Mouse (Mus musculus) stomach, embryonic 16.5 days (tissue): ENCODE measurements around the gene Rhoj. TPM values are rescaled to one million over a fixed set of nuclear protein-coding genes. Genes with fewer than 3 reads are reported as not detected.

Experiments used
- ATAC-seq: fragments of 200-750 bp; cut with Nextera tagmentation; 2 replicates; pipeline ENCODE4 v1.8.0; 2017; ENCODE audit warnings: moderate number of reproducible peaks, moderate TSS enrichment; ENCODE audit not compliant: insufficient read depth, low FRiP score
- H3K27ac ChIP-seq: fragments of 300-500 bp; sonication (generic); 2 replicates; pipeline ENCODE4 v1.5.1; 2014; ENCODE audit warnings: low read length
- H3K27me3 ChIP-seq: fragments of 300-500 bp; sonication (generic); 2 replicates; pipeline ENCODE4 v1.6.1; 2014; ENCODE audit warnings: low read length, control low read depth, mixed read lengths; ENCODE audit not compliant: control insufficient read depth, insufficient read depth
- H3K36me3 ChIP-seq: fragments of 300-500 bp; sonication (generic); 2 replicates; pipeline ENCODE4 v1.6.1; 2014; ENCODE audit warnings: low read length; ENCODE audit not compliant: control insufficient read depth, insufficient read depth
- H3K4me1 ChIP-seq: fragments of 300-500 bp; sonication (generic); 2 replicates; pipeline ENCODE4 v1.6.1; 2014; ENCODE audit warnings: low read length, control low read depth, mixed read lengths; ENCODE audit not compliant: control insufficient read depth, insufficient read depth
- H3K4me2 ChIP-seq: fragments of 300-500 bp; sonication (generic); 2 replicates; pipeline ENCODE4 v1.6.1; 2014; ENCODE audit warnings: low read depth, low read length, mixed read lengths
- H3K4me3 ChIP-seq: fragments of 300-500 bp; sonication (generic); replicated peaks from 2 replicates; pipeline ENCODE4 v1.5.1; 2014; ENCODE audit warnings: mild to moderate bottlenecking, low read length
- H3K9ac ChIP-seq: fragments of 300-500 bp; sonication (generic); 2 replicates; pipeline ENCODE4 v1.6.1; 2014; ENCODE audit warnings: low read length
- H3K9me3 ChIP-seq: fragments of 300-500 bp; sonication (generic); replicated peaks from 2 replicates; pipeline ENCODE4 v1.6.1; 2016; ENCODE audit warnings: low read length, control low read depth; ENCODE audit not compliant: control insufficient read depth
- whole genome bisulfite sequencing: fragments of 180-500 bp; shearing (Covaris S2); extraction: QIAGEN DNeasy Blood & Tissue Kit; methylation state at CpG from one replicate; pipeline ENCODE4 v1.1.7; 2014; 5-methylcytosine and 5-hydroxymethylcytosine counted together
- polyA plus RNA-seq: library from polyadenylated mRNA; unstranded; fragments of >200 nt; fragmentation: Nextera tagmentation; extraction: Ambion mirVana; gene quantifications from 2 replicates; pipeline ENCODE4 v1.2.1, GENCODE M21; 2015

The Rhoj gene
- polyA plus RNA-seq, 1 experiment from 2014 or later, result 72.7 TPM

DNA sequence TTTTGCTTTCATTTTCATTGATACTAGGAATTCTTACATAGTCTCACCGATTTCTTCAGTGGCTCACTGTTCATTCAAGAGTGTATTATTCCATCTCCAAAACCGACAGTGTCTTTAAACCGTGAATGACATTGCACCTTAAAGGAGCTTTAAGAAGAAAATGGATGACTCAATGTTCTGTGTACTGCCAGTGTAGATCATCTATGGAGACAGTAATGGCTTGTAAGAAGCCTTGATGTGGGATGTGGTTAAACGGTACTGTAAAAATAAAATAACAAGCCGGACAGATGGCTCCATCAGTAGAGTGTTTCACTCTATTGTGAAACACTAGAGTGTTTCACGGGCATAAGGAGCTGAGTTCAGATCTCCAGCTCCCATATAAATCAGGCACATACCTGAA is 15.2 kb upstream of the Rhoj start:
- Histone ChIP-seq H3K27me3 (no peaks in the 10 kb centered on the region), H3K4me3 (no peak overlapping the region), H3K4me2 (no peak overlapping the region), H3K4me1 (no peaks in the 10 kb centered on the region), H3K9ac (no peak overlapping the region), H3K36me3 (no peaks in the 10 kb centered on the region), H3K9me3 (no peaks in the 10 kb centered on the region), H3K27ac (no peak overlapping the region)
- ATAC-seq, result no peak
- WGBS, result 82% methylated on average over 6 of the region's 6 CpGs

DNA sequence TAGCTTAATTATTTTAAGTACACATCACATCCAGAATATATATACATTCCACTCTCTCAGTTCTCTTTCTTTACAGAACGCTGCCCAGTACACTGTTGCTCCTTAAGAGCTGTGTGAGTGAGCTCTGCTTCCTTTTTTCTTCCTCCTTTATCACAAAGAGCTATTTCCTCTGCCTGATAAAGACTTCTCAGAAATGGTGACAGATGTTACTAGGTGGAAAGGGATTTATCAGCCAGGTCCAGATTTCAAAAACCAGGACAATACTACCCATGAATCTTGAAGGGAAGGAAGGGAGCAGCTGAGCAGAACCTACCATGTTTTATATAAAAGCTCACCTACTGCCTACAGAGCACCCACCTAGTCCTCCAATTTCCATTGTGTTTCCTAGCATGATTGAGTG is 8.3 kb upstream of the Rhoj start:
- H3K4me2 ChIP-seq, result no peak overlapping the region
- H3K4me1 ChIP-seq, result no peaks in the 10 kb centered on the region
- ATAC-seq, result no peak
- H3K4me3 ChIP-seq, result no peak overlapping the region
- H3K36me3 ChIP-seq, result no peaks in the 10 kb centered on the region
- no peaks in the 10 kb centered on the region for H3K9me3 ChIP-seq
- H3K9ac ChIP-seq, result no peak overlapping the region
- 38% methylated on average over 1 of the region's 1 CpGs for WGBS
- no peaks in the 10 kb centered on the region for H3K27me3 ChIP-seq
- H3K27ac ChIP-seq, result no peak overlapping the region

GRCm38 (mm10) chr12:75304132-75304531 is 4.0 kb upstream of the Rhoj start:
- no peaks in the 10 kb centered on the region for H3K36me3 ChIP-seq
- H3K4me2 ChIP-seq, result no peak overlapping the region
- H3K4me3 ChIP-seq, result no peak overlapping the region
- no peak overlapping the region for H3K27ac ChIP-seq
- no peaks in the 10 kb centered on the region for H3K4me1 ChIP-seq
- H3K27me3 ChIP-seq, result no peaks in the 10 kb centered on the region
- WGBS, result 83% methylated on average over 6 of the region's 6 CpGs
- H3K9me3 ChIP-seq, result no peaks in the 10 kb centered on the region
- H3K9ac ChIP-seq, result no peak overlapping the region
- ATAC-seq, result no peak

GRCm38 (mm10) chr12:75309756-75310155 is 1.6 kb downstream of the Rhoj start:
- Histone ChIP-seq H3K9me3 (no peaks in the 10 kb centered on the region), H3K4me1 (no peaks in the 10 kb centered on the region; the same call in 1 of the 2 replicates), H3K27ac (peak overlapping the region; percentile 73), H3K27me3 (no peaks in the 10 kb centered on the region), H3K9ac (peak overlapping the region; percentile 65), H3K36me3 (no peaks in the 10 kb centered on the region), H3K4me2 (peak overlapping the region; percentile 74), H3K4me3 (peak overlapping the region; percentile 43)
- 46% methylated on average over 6 of the region's 6 CpGs for WGBS
- ATAC-seq, result peak; percentile 51; the same call in 1 of the 2 replicates

- H3K4me2 ChIP-seq, result peak overlapping the region; percentile 74
- no peaks in the 10 kb centered on the region; the same call in 1 of the 2 replicates for H3K4me1 ChIP-seq
- no peak overlapping the region for H3K27ac ChIP-seq
- no peaks in the 10 kb centered on the region for H3K9me3 ChIP-seq
- no peaks in the 10 kb centered on the region for H3K36me3 ChIP-seq
- WGBS, result 77% methylated on average over 12 of the region's 12 CpGs
- H3K27me3 ChIP-seq, result no peaks in the 10 kb centered on the region
- 0 out of 2 replicates have a peak overlapping the region, but pooled peaks have one; percentile 3 for H3K9ac ChIP-seq
- H3K4me3 ChIP-seq, result peak overlapping the region; percentile 43
- no peak for ATAC-seq
These were observed 2.6 kb downstream of the Rhoj start for GRCm38 (mm10) chr12:75310766-75311165.

DNA sequence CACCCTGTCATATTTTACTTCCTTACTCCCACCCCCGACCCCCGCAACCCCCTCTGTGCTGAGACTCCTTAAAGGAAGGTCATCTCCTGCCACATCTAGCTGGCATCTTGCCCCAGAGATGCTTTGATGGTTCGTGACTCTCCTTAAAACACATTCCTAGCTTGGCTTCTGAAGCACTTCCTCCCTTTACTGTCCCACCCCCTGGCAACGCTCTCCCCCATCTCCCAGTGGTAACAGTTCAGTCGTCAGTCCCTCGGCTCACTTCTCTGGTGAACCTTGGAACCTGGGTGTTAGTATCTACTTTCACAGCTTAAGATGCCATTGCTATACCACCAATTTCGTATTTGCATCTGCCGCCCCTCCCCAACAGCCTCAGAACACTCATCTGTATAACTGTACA is 3.8 kb downstream of the Rhoj start:
- no peaks in the 10 kb centered on the region for H3K36me3 ChIP-seq
- ATAC-seq, result no peak
- no peaks in the 10 kb centered on the region; the same call in 1 of the 2 replicates for H3K4me1 ChIP-seq
- H3K27me3 ChIP-seq, result no peaks in the 10 kb centered on the region
- no peak overlapping the region for H3K9ac ChIP-seq
- H3K4me2 ChIP-seq, result no peak overlapping the region
- H3K9me3 ChIP-seq, result no peaks in the 10 kb centered on the region
- no peak overlapping the region for H3K4me3 ChIP-seq
- no peak overlapping the region for H3K27ac ChIP-seq
- 86% methylated on average over 8 of the region's 8 CpGs for WGBS

DNA sequence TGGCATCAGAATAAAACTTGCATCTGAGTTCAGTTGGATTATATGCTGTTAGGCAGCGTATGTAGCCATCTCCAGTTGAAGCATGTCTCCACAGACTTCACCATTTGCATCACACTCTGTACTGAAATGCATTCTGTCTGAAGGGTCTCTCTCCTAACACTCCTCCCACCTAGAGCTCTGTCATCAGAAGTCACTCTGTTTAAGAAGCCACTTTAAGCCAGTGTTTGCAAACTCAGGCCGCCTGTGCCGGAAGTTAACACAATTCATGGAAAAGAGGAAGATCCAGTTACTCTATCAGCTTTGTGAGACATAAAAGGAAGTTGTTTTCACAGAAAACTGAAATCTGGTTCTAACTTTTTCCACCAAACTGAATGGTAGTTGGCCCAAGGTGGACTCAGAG is 5.9 kb downstream of the Rhoj start:
- no peaks in the 10 kb centered on the region for H3K9me3 ChIP-seq
- no peak overlapping the region for H3K4me3 ChIP-seq
- H3K4me1 ChIP-seq, result no peaks in the 10 kb centered on the region; the same call in 1 of the 2 replicates
- H3K9ac ChIP-seq, result no peak overlapping the region
- H3K4me2 ChIP-seq, result no peak overlapping the region
- H3K27me3 ChIP-seq, result no peaks in the 10 kb centered on the region
- H3K27ac ChIP-seq, result no peak overlapping the region
- no peaks in the 10 kb centered on the region for H3K36me3 ChIP-seq
- WGBS, result 74% methylated on average over 3 of the region's 3 CpGs
- no peak for ATAC-seq

- 0 out of 2 replicates have a peak, but pooled peaks cover 2% of the 10 kb centered on the region for H3K4me1 ChIP-seq
- no peaks in the 10 kb centered on the region for H3K27me3 ChIP-seq
- no peak overlapping the region for H3K27ac ChIP-seq
- no peak overlapping the region for H3K4me2 ChIP-seq
- no peaks in the 10 kb centered on the region for H3K9me3 ChIP-seq
- H3K9ac ChIP-seq, result no peak overlapping the region
- WGBS, result 85% methylated on average over 3 of the region's 3 CpGs
- no peaks in the 10 kb centered on the region for H3K36me3 ChIP-seq
- no peak for ATAC-seq
- no peak overlapping the region for H3K4me3 ChIP-seq
These were observed 7.7 kb downstream of the Rhoj start for GRCm38 (mm10) chr12:75315851-75316250.

GRCm38 (mm10) chr12:75320441-75320925 is 12.4 kb downstream of the Rhoj start:
- Histone ChIP-seq H3K27ac (no peak overlapping the region), H3K36me3 (peaks cover 5% of the 10 kb centered on the region), H3K4me2 (no peak overlapping the region), H3K4me1 (0 out of 2 replicates have a peak, but pooled peaks cover 3% of the 10 kb centered on the region), H3K27me3 (no peaks in the 10 kb centered on the region), H3K4me3 (no peak overlapping the region), H3K9ac (no peak overlapping the region), H3K9me3 (0 out of 2 replicates have a peak, but pooled peaks cover 7% of the 10 kb centered on the region)
- 45% methylated on average over 12 of the region's 12 CpGs for WGBS
- ATAC-seq, result no peak
